In genomic region chr2:91811433-91811832, GRCm38 (mm10) we compare ENCODE assay signal across 13 mouse cellular contexts.
"Had no signal": no experiment of that assay in that cellular context is flagged by ENCODE, and none has a peak within 500 bp of the region (broad histone marks: within the 10 kb centered on the region; RNA-seq: fewer than 3 reads in every experiment).

No protein-coding gene starts in this region.

- DNase-seq: lung, postnatal 14 days; retina, postnatal 1 day; thymus, postnatal 36 days had no signal

- H3K4me3 ChIP-seq: limb, embryonic 12.5 days; liver, embryonic 15.5 days; lung, embryonic 15.5 days; megakaryocyte, embryonic 14.5 days; midbrain, embryonic 15.5 days; neural tube, embryonic 13.5 days had no signal

- H3K9ac ChIP-seq: limb, embryonic 12.5 days; liver, embryonic 15.5 days; lung, embryonic 15.5 days; midbrain, embryonic 15.5 days; neural tube, embryonic 13.5 days had no signal

- H3K4me1 ChIP-seq: limb, embryonic 12.5 days; liver, embryonic 15.5 days; lung, embryonic 15.5 days; megakaryocyte, embryonic 14.5 days; midbrain, embryonic 15.5 days; neural tube, embryonic 13.5 days had no signal

- H3K27ac ChIP-seq: limb, embryonic 12.5 days; liver, embryonic 15.5 days; lung, embryonic 15.5 days; macrophage; midbrain, embryonic 15.5 days; neural tube, embryonic 13.5 days had no signal

- ATAC-seq: intestine, postnatal 0 days; midbrain, embryonic 15.5 days had no signal

- H3K9me3 ChIP-seq: limb, embryonic 12.5 days; liver, embryonic 15.5 days; lung, embryonic 15.5 days; megakaryocyte, embryonic 14.5 days; midbrain, embryonic 15.5 days; neural tube, embryonic 13.5 days had no signal

- H3K27me3 ChIP-seq: limb, embryonic 12.5 days; liver, embryonic 15.5 days; lung, embryonic 15.5 days; megakaryocyte, embryonic 14.5 days; midbrain, embryonic 15.5 days; neural tube, embryonic 13.5 days had no signal

- H3K4me2 ChIP-seq: limb, embryonic 12.5 days; liver, embryonic 11.5 days; liver, embryonic 15.5 days; lung, embryonic 15.5 days; midbrain, embryonic 11.5 days; midbrain, embryonic 15.5 days; neural tube, embryonic 13.5 days had no signal
